ENCODE assay signal across 19 mouse cellular contexts in the genomic region with DNA sequence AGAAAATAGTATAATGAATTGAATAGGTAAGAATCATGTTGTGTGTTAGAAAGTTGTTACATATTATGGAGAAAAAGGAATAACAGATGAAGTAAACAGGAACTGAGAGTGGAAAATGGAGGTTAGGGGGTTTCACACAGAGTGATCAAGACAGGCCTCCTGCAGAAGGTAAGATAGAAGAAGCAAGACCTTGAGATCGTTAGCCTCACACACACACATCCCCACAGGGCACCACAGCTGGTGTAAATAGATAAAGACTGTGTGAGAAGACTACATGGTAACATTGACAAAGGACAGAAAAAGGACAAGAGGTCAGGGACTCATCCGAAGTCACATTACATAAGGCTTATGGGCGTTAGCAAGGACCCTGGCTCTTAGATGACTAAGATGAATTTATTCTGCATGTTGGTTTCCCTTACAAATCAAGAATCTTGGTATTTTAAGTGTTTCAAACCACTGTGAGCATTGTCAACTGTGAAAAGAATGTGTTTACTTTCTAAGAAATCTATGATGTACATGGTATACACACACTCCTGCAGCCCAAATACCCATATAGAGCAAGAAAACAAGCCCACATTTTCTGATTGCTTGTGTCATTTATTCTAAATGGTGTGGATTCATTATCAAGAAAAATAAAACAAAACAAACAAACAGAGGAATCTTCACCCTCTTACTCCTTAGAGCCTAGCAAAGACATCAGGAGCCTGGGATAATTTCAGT. TPM values are rescaled to one million over a fixed set of nuclear protein-coding genes. Genes with fewer than 3 reads are reported as not detected.
A peak's percentile ranks its signal among the peaks of the same experiment; 100 is the strongest.
DNase-seq lines count a peak whose midpoint lies in the region; ATAC-seq and TF ChIP-seq lines count a peak whose summit lies in the region.
"Had no signal": no experiment of that assay in that cellular context is flagged by ENCODE, and none has a peak within 500 bp of the region (broad histone marks: within the 10 kb centered on the region; RNA-seq: fewer than 3 reads in every experiment).

No protein-coding gene starts in this region.

- no peak overlapping the region for H3K4me3 ChIP-seq in stomach, embryonic 15.5 days (replicated peaks)
- H3K4me3 ChIP-seq in stomach, postnatal 0 days (ENCODE audit: low read depth, low read length) = no peak overlapping the region
- H3K4me3 ChIP-seq in liver, embryonic 14.5 days (ENCODE audit: insufficient read depth in 1 of 2, low read depth in 2 of 2, low read length in 2 of 2) = no peak overlapping the region
- H3K4me3 ChIP-seq: forebrain, embryonic 12.5 days; lung, embryonic 15.5 days; neural tube, embryonic 15.5 days had no signal

- no peak overlapping the region for H3K9ac ChIP-seq in stomach, embryonic 15.5 days
- no peak overlapping the region for H3K9ac ChIP-seq in stomach, postnatal 0 days (ENCODE audit: low read length)
- H3K9ac ChIP-seq in liver, embryonic 14.5 days (replicated peaks) = no peak overlapping the region
- H3K9ac ChIP-seq: forebrain, embryonic 12.5 days; lung, embryonic 15.5 days; neural tube, embryonic 15.5 days had no signal

- peak; percentile 76; the same call in 1 of the 2 replicates for ATAC-seq in stomach, embryonic 15.5 days (ENCODE audit: insufficient read depth, low FRiP score, low read depth)
- no peak for ATAC-seq in stomach, postnatal 0 days (ENCODE audit: low FRiP score, low TSS enrichment)
- peak; percentile 71 for ATAC-seq in erythroblast, adult 5-6 weeks (replicated peaks; ENCODE audit: low FRiP score, poor library complexity, severe bottlenecking)
- peak; percentile 99 for ATAC-seq in liver, embryonic 14.5 days (ENCODE audit: insufficient read depth)

- no peaks in the 10 kb centered on the region for H3K36me3 ChIP-seq in stomach, embryonic 15.5 days
- no peaks in the 10 kb centered on the region for H3K36me3 ChIP-seq in stomach, postnatal 0 days (ENCODE audit: control insufficient read depth, insufficient read depth, low read length)
- no peaks in the 10 kb centered on the region for H3K36me3 ChIP-seq in liver, embryonic 14.5 days (replicated peaks; ENCODE audit: control insufficient read depth, insufficient read depth, low read depth)
- H3K36me3 ChIP-seq: forebrain, embryonic 12.5 days; lung, embryonic 15.5 days; neural tube, embryonic 15.5 days had no signal

- no peaks in the 10 kb centered on the region for H3K9me3 ChIP-seq in stomach, embryonic 15.5 days
- no peaks in the 10 kb centered on the region for H3K9me3 ChIP-seq in stomach, postnatal 0 days (ENCODE audit: control insufficient read depth, low read length)
- no peaks in the 10 kb centered on the region for H3K9me3 ChIP-seq in liver, embryonic 14.5 days (ENCODE audit: control insufficient read depth, low read length)
- H3K9me3 ChIP-seq: forebrain, embryonic 12.5 days; lung, embryonic 15.5 days; neural tube, embryonic 15.5 days had no signal

- WGBS in stomach, embryonic 15.5 days = 43% methylated on average over 3 of the region's 3 CpGs
- 47% methylated on average over 3 of the region's 3 CpGs for WGBS in stomach, postnatal 0 days
- 7% methylated on average over 3 of the region's 3 CpGs for WGBS in liver, embryonic 14.5 days (ENCODE audit: insufficient replicate concordance)

- H3K27ac ChIP-seq in stomach, embryonic 15.5 days = no peak overlapping the region
- H3K27ac ChIP-seq in stomach, postnatal 0 days (replicated peaks) = no peak overlapping the region
- peak overlapping the region; percentile 47 for H3K27ac ChIP-seq in liver, embryonic 14.5 days
- H3K27ac ChIP-seq: forebrain, embryonic 12.5 days; lung, embryonic 15.5 days; neural tube, embryonic 15.5 days had no signal

- no peak for TF ChIP-seq EP300 in stomach, postnatal 0 days (optimal IDR thresholded peaks at IDR 0.05)
- TF ChIP-seq EP300 in liver, embryonic 14.5 days (IDR thresholded peaks at IDR 0.05; ENCODE audit: low read depth) = peak; percentile 89

- TF ChIP-seq CTCF in stomach, postnatal 0 days (IDR thresholded peaks at IDR 0.05; ENCODE audit: low read depth) = no peak
- TF ChIP-seq CTCF in liver, embryonic 14.5 days (IDR thresholded peaks at IDR 0.05; ENCODE audit: low read depth) = no peak

- H3K4me2 ChIP-seq in stomach, embryonic 15.5 days = no peak overlapping the region
- no peak overlapping the region for H3K4me2 ChIP-seq in stomach, postnatal 0 days (replicated peaks; ENCODE audit: low read depth)
- peak overlapping the region; percentile 19; the same call in 1 of the 2 replicates for H3K4me2 ChIP-seq in liver, embryonic 14.5 days (ENCODE audit: low read depth)
- H3K4me2 ChIP-seq: forebrain, embryonic 12.5 days; lung, embryonic 15.5 days; neural tube, embryonic 15.5 days had no signal

- no peak for DNase-seq in stomach, postnatal 0 days (ENCODE audit: low spot score)
- peak; percentile 67 to 74 (median 69) for DNase-seq in liver, embryonic 14.5 days (ENCODE audit: low read depth in 3 of 3, low spot score in 3 of 3)
- no peak for DNase-seq in adrenal gland, postnatal 36 days
- no peak for DNase-seq in lung, postnatal 25 days (ENCODE audit: low spot score)
- DNase-seq in thymus, postnatal 14 days = no peak
- no peak for DNase-seq in adrenal gland, postnatal 25 days
- DNase-seq: cerebellum, adult 8-10 months; heart, adult 18-20 months; heart, postnatal 36 days; kidney, adult 9 months; kidney, postnatal 4 days; right cerebral cortex, adult 18-20 months had no signal

- H3K27me3 ChIP-seq in stomach, embryonic 15.5 days (replicated peaks) = no peaks in the 10 kb centered on the region
- H3K27me3 ChIP-seq in stomach, postnatal 0 days (ENCODE audit: control insufficient read depth, insufficient read depth, low read length) = no peaks in the 10 kb centered on the region
- no peaks in the 10 kb centered on the region for H3K27me3 ChIP-seq in liver, embryonic 14.5 days (ENCODE audit: control insufficient read depth, insufficient read depth, low read length)
- H3K27me3 ChIP-seq: forebrain, embryonic 12.5 days; lung, embryonic 15.5 days; neural tube, embryonic 15.5 days had no signal

- H3K4me1 ChIP-seq in stomach, embryonic 15.5 days = no peaks in the 10 kb centered on the region
- no peaks in the 10 kb centered on the region for H3K4me1 ChIP-seq in stomach, postnatal 0 days (replicated peaks; ENCODE audit: control insufficient read depth, insufficient read depth)
- peaks cover 12 to 16% of the 10 kb centered on the region in 2 experiments for H3K4me1 ChIP-seq in liver, embryonic 14.5 days (replicated peaks; ENCODE audit: control insufficient read depth in 2 of 2, insufficient read depth in 2 of 2, low read length in 1 of 2)
- H3K4me1 ChIP-seq: forebrain, embryonic 12.5 days; lung, embryonic 15.5 days; neural tube, embryonic 15.5 days had no signal

RNA-seq across cellular contexts. Expression of a gene that starts 12.7 kb away (rescaled TPM):
- 18.0 and 20.1 TPM in 2 replicates for polyA plus RNA-seq in stomach, embryonic 15.5 days (2015; fragmentation: Nextera tagmentation; extraction: Ambion mirVana)
- polyA plus RNA-seq in stomach, postnatal 0 days (2015; fragmentation: Nextera tagmentation; extraction: Ambion mirVana) = 10.1 and 12.1 TPM in 2 replicates
- total RNA-seq in erythroblast, adult 5-6 weeks (2015; ENCODE audit: low replicate concordance) = 0.19 and 0.84 TPM in 2 replicates
- total RNA-seq in erythroblast, adult 5-6 weeks (2017; ENCODE audit: low replicate concordance) = 2.4 and 2.5 TPM in 2 replicates
- polyA plus RNA-seq in liver, embryonic 14.5 days (2012; rRNA removed) = 1.4 and 1.9 TPM in 2 replicates
- 4.2 and 4.3 TPM in 2 replicates for polyA plus RNA-seq in liver, embryonic 14.5 days (2014; fragmentation: Nextera tagmentation; extraction: Ambion mirVana)
- total RNA-seq in adrenal gland, postnatal 36 days (2021) = 10 to 100 TPM; 11.4 to 12.1 TPM
- 14.2 and 16.1 TPM in 2 replicates for total RNA-seq in adrenal gland, postnatal 25 days (2021)

RNA-seq across cellular contexts. Expression of a gene that starts 19.7 kb away (rescaled TPM):
- 4.2 and 4.5 TPM in 2 replicates for polyA plus RNA-seq in stomach, embryonic 15.5 days (2015; fragmentation: Nextera tagmentation; extraction: Ambion mirVana)
- 12.9 and 14.1 TPM in 2 replicates for polyA plus RNA-seq in stomach, postnatal 0 days (2015; fragmentation: Nextera tagmentation; extraction: Ambion mirVana)
- not detected in 2 replicates for total RNA-seq in erythroblast, adult 5-6 weeks (2015; ENCODE audit: low replicate concordance)
- total RNA-seq in erythroblast, adult 5-6 weeks (2017; ENCODE audit: low replicate concordance) = not detected in 2 replicates
- not detected in 2 replicates for polyA plus RNA-seq in liver, embryonic 14.5 days (2012; rRNA removed)
- not detected in 2 replicates for polyA plus RNA-seq in liver, embryonic 14.5 days (2014; fragmentation: Nextera tagmentation; extraction: Ambion mirVana)
- total RNA-seq in adrenal gland, postnatal 36 days (2021) = not detected
- total RNA-seq in adrenal gland, postnatal 25 days (2021) = not detected in 2 replicates
- total RNA-seq: gastrocnemius, adult 18-20 months; heart, adult 18-20 months; heart, postnatal 36 days had no signal
- polyA plus RNA-seq: spleen, adult 2 months had no signal

RNA-seq across cellular contexts. Expression of a gene that starts 19.9 kb away (rescaled TPM):
- 32.5 TPM in 2 replicates for polyA plus RNA-seq in stomach, embryonic 15.5 days (2015; fragmentation: Nextera tagmentation; extraction: Ambion mirVana)
- 24.9 and 26.6 TPM in 2 replicates for polyA plus RNA-seq in stomach, postnatal 0 days (2015; fragmentation: Nextera tagmentation; extraction: Ambion mirVana)
- total RNA-seq in erythroblast, adult 5-6 weeks (2015; ENCODE audit: low replicate concordance) = 1.3 and 2.5 TPM in 2 replicates
- 4.5 and 4.7 TPM in 2 replicates for total RNA-seq in erythroblast, adult 5-6 weeks (2017; ENCODE audit: low replicate concordance)
- 2.7 and 4.7 TPM in 2 replicates for polyA plus RNA-seq in liver, embryonic 14.5 days (2012; rRNA removed)
- polyA plus RNA-seq in liver, embryonic 14.5 days (2014; fragmentation: Nextera tagmentation; extraction: Ambion mirVana) = 11.3 and 11.7 TPM in 2 replicates
- total RNA-seq in adrenal gland, postnatal 36 days (2021) = 10 to 100 TPM; 57.6 to 66.3 TPM
- total RNA-seq in adrenal gland, postnatal 25 days (2021) = 48.8 and 57.5 TPM in 2 replicates

RNA-seq across cellular contexts. Expression of a gene that starts 47.6 kb away (rescaled TPM):
- polyA plus RNA-seq in stomach, embryonic 15.5 days (2015; fragmentation: Nextera tagmentation; extraction: Ambion mirVana) = 8.9 and 10.2 TPM in 2 replicates
- polyA plus RNA-seq in stomach, postnatal 0 days (2015; fragmentation: Nextera tagmentation; extraction: Ambion mirVana) = 4.8 and 5.7 TPM in 2 replicates
- 7.9 and 16.5 TPM in 2 replicates for total RNA-seq in erythroblast, adult 5-6 weeks (2015; ENCODE audit: low replicate concordance)
- 5.9 and 8.2 TPM in 2 replicates for total RNA-seq in erythroblast, adult 5-6 weeks (2017; ENCODE audit: low replicate concordance)
- polyA plus RNA-seq in liver, embryonic 14.5 days (2012; rRNA removed) = 3.1 and 3.8 TPM in 2 replicates
- polyA plus RNA-seq in liver, embryonic 14.5 days (2014; fragmentation: Nextera tagmentation; extraction: Ambion mirVana) = 5.2 and 5.8 TPM in 2 replicates
- 10 to 100 TPM; 11.1 to 16.9 TPM for total RNA-seq in adrenal gland, postnatal 36 days (2021)
- 19.9 and 23.9 TPM in 2 replicates for total RNA-seq in adrenal gland, postnatal 25 days (2021)

Comparison
In these comparisons a context has a peak if more than half of its experiments do, and no peak if none do; other contexts are left out.
1. DNase-seq: peak in liver, embryonic 14.5 days (3 of 3); none in stomach, postnatal 0 days (single experiment), adrenal gland, postnatal 36 days (0 of 2), lung, postnatal 25 days (single experiment), thymus, postnatal 14 days (single experiment) and adrenal gland, postnatal 25 days (single experiment).